Mouse (Mus musculus) gastrocnemius, adult 8-10 months (tissue): ENCODE results near the gene Tmod4. TPM values are rescaled to one million over a fixed set of nuclear protein-coding genes. Genes with fewer than 3 reads are reported as not detected.

Experiments used
- DNase-seq, 2 experiments: peaks; one replicate each; pipeline ENCODE4 v3.0.0; 2022; ENCODE audit warnings: low spot score in 2 of 2
- microRNA-seq: library from miRNA; unstranded; fragments of <30 nt; microRNA quantifications from one replicate; pipeline ENCODE4 v1.2.0, GENCODE M21; 2022
- total RNA-seq, 4 experiments: library from RNA; stranded (reverse); gene quantifications; 2 replicates each; pipeline ENCODE4 v1.2.4; 2022

Gene Tmod4
- total RNA-seq, 4 experiments from 2014 or later = 688 to 884 (median 752) TPM

DNA sequence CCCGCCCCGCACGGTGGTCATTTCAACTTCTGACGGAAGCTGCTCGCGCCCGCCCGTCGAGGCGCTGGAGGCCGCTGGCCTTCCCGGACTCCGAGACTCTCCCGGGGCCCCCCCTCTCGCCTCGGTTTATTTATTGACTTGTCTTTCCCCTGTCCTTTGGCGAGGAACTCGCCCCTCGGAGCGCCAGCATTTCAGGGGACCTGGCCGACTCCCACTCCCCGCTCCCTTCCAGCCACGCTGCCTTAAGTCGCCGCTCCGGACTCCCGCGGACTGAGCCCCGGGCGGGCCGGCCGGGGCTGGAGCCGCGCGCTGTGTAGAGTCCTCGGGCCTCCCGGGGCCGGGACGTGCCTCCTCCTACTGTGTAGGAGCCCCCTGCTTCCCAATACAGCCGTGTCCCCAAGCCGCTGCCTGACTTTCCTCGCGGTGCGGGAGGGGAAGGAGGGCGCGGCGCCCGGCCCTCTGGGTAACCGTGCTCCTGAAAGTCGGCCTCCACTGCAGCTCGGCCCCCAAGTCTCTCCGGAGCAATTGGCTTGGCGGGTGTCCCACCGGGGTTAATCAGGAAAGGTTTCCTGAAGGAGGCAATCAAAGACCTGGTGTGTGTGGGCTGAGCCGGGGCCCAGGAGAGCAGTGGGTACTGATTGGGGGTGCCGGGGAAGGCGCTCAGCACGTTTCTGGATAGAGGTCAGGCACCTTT is 49.1 kb downstream of the Tmod4 start:
- DNase-seq = no peak

DNA sequence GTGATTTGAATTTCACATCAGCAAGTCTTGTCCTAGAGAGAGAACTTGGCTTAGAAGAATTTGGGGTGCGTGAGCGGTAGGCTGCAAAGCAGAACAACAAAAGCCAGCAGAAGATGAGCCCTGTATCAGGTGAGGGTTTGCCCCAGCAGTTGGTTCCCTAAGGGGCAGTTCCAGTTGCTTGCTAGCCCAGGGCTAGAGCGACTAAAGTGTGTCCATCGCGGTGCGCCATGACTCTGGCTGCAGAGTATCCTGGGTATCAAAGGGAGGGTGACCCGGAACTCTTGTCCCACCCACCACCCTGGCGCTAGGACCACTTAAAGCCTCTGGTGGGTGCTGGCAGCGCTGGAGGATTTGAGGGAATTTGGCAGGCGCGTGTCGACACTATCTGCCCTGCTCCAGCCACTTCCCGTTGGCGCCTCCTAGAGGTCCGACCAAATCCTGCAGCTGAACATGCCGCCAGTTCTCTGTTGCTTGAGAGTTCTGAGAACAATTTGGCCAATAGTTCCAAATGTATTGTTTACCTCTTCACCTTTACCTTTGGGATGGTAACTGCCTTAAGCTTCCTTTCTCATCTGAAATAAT is 49.8 kb downstream of the Tmod4 start:
- DNase-seq = peak; percentile 84 to 86

DNA sequence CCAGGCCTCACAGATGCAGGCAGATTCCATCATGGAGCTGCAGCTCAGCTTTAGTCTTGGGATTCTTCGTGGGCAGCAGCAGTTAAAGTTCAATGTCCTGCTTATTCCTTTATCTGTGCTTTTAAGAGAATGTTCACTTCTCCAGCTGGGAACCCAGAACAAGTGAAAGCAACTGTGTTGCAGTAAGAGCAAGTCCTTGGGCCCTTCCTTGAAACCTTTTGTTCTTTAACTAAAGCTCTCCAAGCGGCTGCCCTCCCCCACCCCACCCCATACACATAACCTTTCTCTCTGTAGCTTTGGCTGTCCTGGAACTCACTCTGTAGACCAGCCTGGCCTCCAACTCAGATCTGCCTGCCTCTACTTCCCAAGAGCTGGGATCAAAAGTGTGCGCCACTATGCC is 52.2 kb downstream of the Tmod4 start:
- DNase-seq = no peak

DNA sequence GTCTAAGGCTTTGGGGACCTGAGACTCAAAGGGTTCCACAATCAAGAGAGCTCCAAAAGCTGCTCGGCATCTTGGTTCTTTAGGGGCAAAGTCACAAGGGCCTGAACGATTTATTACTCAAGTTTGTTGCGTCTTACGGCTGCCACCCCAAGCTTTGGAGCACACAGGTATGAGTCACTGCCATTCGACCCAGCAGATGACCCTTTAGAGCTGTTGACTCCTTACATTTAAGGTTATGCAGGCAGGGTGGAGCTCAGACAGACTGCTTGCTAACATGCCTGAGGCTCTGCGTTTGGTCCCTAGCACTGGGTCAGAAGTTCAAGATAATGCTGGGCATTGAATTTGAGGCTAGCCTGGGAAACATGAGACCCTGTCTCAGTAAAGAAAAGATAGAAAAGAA is 53.3 kb downstream of the Tmod4 start:
- DNase-seq = no peak

Small RNA genes lying within 50 kb of the gene (microRNA-seq; reads per million reads assigned to microRNA genes)
- gene Mir8099-1 = not detected

Other genes with a start within 250 kb of the Tmod4 start
- 100 to 1,000 TPM; 206 to 227 (median 221) TPM for gene Psmb4, start 237.5 kb upstream of the Tmod4 start, total RNA-seq
- gene Selenbp1, start 191.4 kb upstream of the Tmod4 start, total RNA-seq = 10 to 100 TPM; 10.2 to 21.5 (median 17.0) TPM
- gene Rfx5, start 170.4 kb upstream of the Tmod4 start, total RNA-seq = 1 to 10 TPM; 4.5 to 8.4 (median 6.1) TPM
- 10 to 100 TPM; 16.7 to 22.2 (median 20.2) TPM for gene Pi4kb, start 149.7 kb upstream of the Tmod4 start, total RNA-seq
- 10 to 100 TPM; 14.2 to 18.8 (median 16.3) TPM for gene Zfp687, start 109.0 kb upstream of the Tmod4 start, total RNA-seq
- 100 to 1,000 TPM; 191 to 247 (median 221) TPM for gene Psmd4, start 81.9 kb upstream of the Tmod4 start, total RNA-seq
- 10 to 100 TPM; 21.9 to 27.6 (median 24.7) TPM for gene Pip5k1a, start 17.5 kb upstream of the Tmod4 start, total RNA-seq
- 10 to 100 TPM; 51.9 to 96.7 (median 73.1) TPM for gene Vps72, start 13.5 kb upstream of the Tmod4 start, total RNA-seq
- gene Scnm1, start 9.5 kb downstream of the Tmod4 start, total RNA-seq = 10 to 100 TPM; 24.9 to 37.2 (median 33.4) TPM
- gene Lysmd1, start 9.6 kb downstream of the Tmod4 start, total RNA-seq = 1 to 10 TPM; 6.3 to 8.2 (median 7.3) TPM
- gene Tnfaip8l2, start 17.9 kb downstream of the Tmod4 start, total RNA-seq = under 1 TPM; 0.25 to 0.35 (median 0.29) TPM
- 10 to 100 TPM; 67.3 to 91.3 (median 87.4) TPM for gene Sema6c, start 36.0 kb downstream of the Tmod4 start, total RNA-seq
- 1 to 10 TPM; 7.2 to 9.1 (median 7.6) TPM for gene Gabpb2, start 93.4 kb downstream of the Tmod4 start, total RNA-seq
- 10 to 100 TPM; 13.7 to 18.3 (median 15.0) TPM for gene Cdc42se1, start 104.3 kb downstream of the Tmod4 start, total RNA-seq
- 100 to 1,000 TPM in 1 of 4 experiments, 10 to 100 TPM in 3; 69.6 to 108 (median 87.4) TPM for gene Mllt11, start 107.7 kb downstream of the Tmod4 start, total RNA-seq
- gene Gm128, start 117.1 kb downstream of the Tmod4 start, total RNA-seq = not detected
- not detected for gene Bnipl, start 126.7 kb downstream of the Tmod4 start, total RNA-seq
- gene Mindy1, start 156.9 kb downstream of the Tmod4 start, total RNA-seq = 10 to 100 TPM; 25.4 to 29.7 (median 27.8) TPM
- gene Prune1, start 157.6 kb downstream of the Tmod4 start, total RNA-seq = 10 to 100 TPM; 47.7 to 58.8 (median 53.5) TPM
- not detected for gene Anxa9, start 182.7 kb downstream of the Tmod4 start, total RNA-seq
- gene Cers2, start 190.3 kb downstream of the Tmod4 start, total RNA-seq = 10 to 100 TPM; 13.1 to 16.7 (median 15.3) TPM
- gene Setdb1, start 232.7 kb downstream of the Tmod4 start, total RNA-seq = 10 to 100 TPM in 2 of 4 experiments, 1 to 10 TPM in 2; 8.4 to 10.7 (median 10.1) TPM